In genomic region chr17:45020155-45020930, GRCm38 (mm10) we compare ENCODE assay signal across 11 mouse cellular contexts.
DNase-seq lines count a peak whose midpoint lies in the region; ATAC-seq lines count a peak whose summit lies in the region.
"Had no signal": no experiment of that assay in that cellular context is flagged by ENCODE, and none has a peak within 500 bp of the region (broad histone marks: within the 10 kb centered on the region; RNA-seq: fewer than 3 reads in every experiment).

No protein-coding gene starts in this region.

- no peak overlapping the region for H3K27ac ChIP-seq in heart, embryonic 11.5 days (ENCODE audit: low read depth, low read length)
- H3K27ac ChIP-seq in forebrain, embryonic 14.5 days (ENCODE audit: low read depth, low read length): no peak overlapping the region
- H3K27ac ChIP-seq: embryonic facial prominence, embryonic 15.5 days; neural tube, embryonic 13.5 days had no signal

- no peak overlapping the region for H3K4me2 ChIP-seq in heart, embryonic 11.5 days
- H3K4me2 ChIP-seq in forebrain, embryonic 14.5 days (ENCODE audit: low read length): no peak overlapping the region
- H3K4me2 ChIP-seq: embryonic facial prominence, embryonic 15.5 days; neural tube, embryonic 13.5 days had no signal

- H3K36me3 ChIP-seq in heart, embryonic 11.5 days (ENCODE audit: control insufficient read depth, insufficient read depth, low read length): no peaks in the 10 kb centered on the region
- H3K36me3 ChIP-seq in forebrain, embryonic 14.5 days (ENCODE audit: control insufficient read depth, insufficient read depth, low read length): no peaks in the 10 kb centered on the region
- H3K36me3 ChIP-seq: embryonic facial prominence, embryonic 15.5 days; neural tube, embryonic 13.5 days had no signal

- no peaks in the 10 kb centered on the region for H3K9me3 ChIP-seq in heart, embryonic 11.5 days (replicated peaks; ENCODE audit: control insufficient read depth, low read length)
- H3K9me3 ChIP-seq in forebrain, embryonic 14.5 days (replicated peaks; ENCODE audit: control insufficient read depth, low read length): no peaks in the 10 kb centered on the region
- H3K9me3 ChIP-seq: embryonic facial prominence, embryonic 15.5 days; neural tube, embryonic 13.5 days had no signal

- H3K27me3 ChIP-seq in heart, embryonic 11.5 days (ENCODE audit: control insufficient read depth, insufficient read depth, low read length): no peaks in the 10 kb centered on the region
- H3K27me3 ChIP-seq in forebrain, embryonic 14.5 days (replicated peaks; ENCODE audit: control insufficient read depth, insufficient read depth, low read length): no peaks in the 10 kb centered on the region
- H3K27me3 ChIP-seq: CH12.LX; embryonic facial prominence, embryonic 15.5 days; neural tube, embryonic 13.5 days had no signal

- 0 out of 2 replicates have a peak, but pooled peaks cover 2% of the 10 kb centered on the region for H3K4me1 ChIP-seq in heart, embryonic 11.5 days (ENCODE audit: control insufficient read depth, insufficient read depth, low read length)
- no peaks in the 10 kb centered on the region for H3K4me1 ChIP-seq in forebrain, embryonic 14.5 days (ENCODE audit: control insufficient read depth, insufficient read depth, low read length)
- H3K4me1 ChIP-seq: embryonic facial prominence, embryonic 15.5 days; neural tube, embryonic 13.5 days had no signal

- 68% methylated on average over 8 of the region's 8 CpGs for WGBS in heart, embryonic 11.5 days (ENCODE audit: insufficient replicate concordance)
- WGBS in forebrain, embryonic 14.5 days: 70% methylated on average over 8 of the region's 8 CpGs

- DNase-seq in heart, adult 9 months (ENCODE audit: low spot score in 2 of 2): peak; percentile 21 to 34
- DNase-seq in 3134 (ENCODE audit: extremely low read depth, insufficient read length, low spot score): peak; percentile 24
- peak; percentile 32 to 38 for DNase-seq in adrenal gland, adult 18-20 months (ENCODE audit: low spot score in 2 of 2)
- DNase-seq in heart, postnatal 14 days: peak; percentile 4 to 45
- DNase-seq in forebrain, embryonic 14.5 days (ENCODE audit: low spot score): no peak

- intact Hi-C loops in heart, postnatal 14 days (cut with DNase I): no loop called here

- ATAC-seq in heart, embryonic 11.5 days (replicated peaks; ENCODE audit: insufficient number of reproducible peaks, low FRiP score, low TSS enrichment): no peak
- no peak for ATAC-seq in erythroblast, adult 5-6 weeks (replicated peaks; ENCODE audit: low FRiP score, poor library complexity, severe bottlenecking)
- ATAC-seq in activated CD4-positive, CD25-positive, alpha-beta regulatory T cell, adult 4 months: no peak
- no peak for ATAC-seq in forebrain, embryonic 14.5 days

- H3K4me3 ChIP-seq in heart, embryonic 11.5 days (ENCODE audit: low read depth, low read length): no peak overlapping the region
- no peak overlapping the region for H3K4me3 ChIP-seq in forebrain, embryonic 14.5 days (ENCODE audit: low read depth, low read length)
- H3K4me3 ChIP-seq: embryonic facial prominence, embryonic 15.5 days; neural tube, embryonic 13.5 days had no signal

- no peak overlapping the region for H3K9ac ChIP-seq in heart, embryonic 11.5 days (ENCODE audit: low read depth, low read length)
- no peak overlapping the region for H3K9ac ChIP-seq in forebrain, embryonic 14.5 days (ENCODE audit: low read length)
- H3K9ac ChIP-seq: embryonic facial prominence, embryonic 15.5 days; neural tube, embryonic 13.5 days had no signal
